Mouse (Mus musculus) adrenal gland, adult 8-10 months (tissue): ENCODE data around the gene Phf13. TPM values are rescaled to one million over a fixed set of nuclear protein-coding genes. Genes with fewer than 3 reads are reported as not detected.
"Not testable (repeated sequence)": the region's sequence is repeated elsewhere in the genome, so short reads cannot be mapped to it uniquely, and the experiment has no call there.

Experiments
- DNase-seq: peaks from one replicate; pipeline ENCODE4 v3.0.0; 2022
- total RNA-seq, 4 experiments: library from RNA; stranded (reverse); gene quantifications; 2 replicates each; pipeline ENCODE4 v1.2.4; 2022

Phf13 gene
- total RNA-seq: 10 to 100 TPM; 14.0 to 20.5 (median 18.6) TPM

DNA sequence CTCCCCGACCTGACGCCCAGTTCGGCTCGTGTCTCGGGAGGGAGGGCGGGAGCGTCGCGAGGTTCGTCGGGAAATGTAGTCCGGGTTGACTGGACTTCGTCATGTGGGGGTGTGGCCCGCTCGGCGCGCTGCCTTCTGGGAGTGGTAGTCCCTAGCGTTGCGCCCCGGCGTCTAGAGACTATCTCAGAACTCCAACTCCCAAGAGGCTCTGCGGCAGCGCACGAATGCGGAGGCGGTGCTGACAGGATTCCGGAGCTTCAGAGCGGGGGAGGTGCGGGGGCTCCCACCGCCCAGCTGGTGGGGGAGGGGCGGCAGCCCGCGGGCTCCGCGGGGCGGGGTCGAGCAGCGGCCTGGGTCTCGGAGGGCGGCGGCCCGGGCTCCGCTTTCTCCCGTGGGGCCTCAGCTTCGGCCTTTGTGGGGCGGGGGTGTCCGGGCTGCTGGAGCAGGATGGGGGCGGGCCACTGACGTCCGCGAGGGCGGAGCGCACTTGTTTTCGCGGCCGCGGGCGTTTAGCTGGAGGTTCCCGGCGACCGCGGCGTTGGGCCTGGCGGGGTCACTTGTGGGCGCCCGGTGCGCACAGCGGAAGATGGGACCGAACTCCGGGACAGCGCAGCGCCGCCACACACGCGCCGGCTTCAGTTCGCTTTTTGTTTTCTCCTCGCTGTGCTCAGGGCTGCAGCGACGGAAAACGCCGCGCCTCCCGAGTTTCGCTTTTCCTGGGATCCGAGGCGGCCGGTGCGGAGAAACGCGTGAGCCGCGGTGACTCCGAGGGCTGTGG lies at the start of gene Phf13:
Phf13 (minus strand) TSS at position 86 of the 778 bp plus-strand sequence.
- peak; percentile 99 for DNase-seq

DNA sequence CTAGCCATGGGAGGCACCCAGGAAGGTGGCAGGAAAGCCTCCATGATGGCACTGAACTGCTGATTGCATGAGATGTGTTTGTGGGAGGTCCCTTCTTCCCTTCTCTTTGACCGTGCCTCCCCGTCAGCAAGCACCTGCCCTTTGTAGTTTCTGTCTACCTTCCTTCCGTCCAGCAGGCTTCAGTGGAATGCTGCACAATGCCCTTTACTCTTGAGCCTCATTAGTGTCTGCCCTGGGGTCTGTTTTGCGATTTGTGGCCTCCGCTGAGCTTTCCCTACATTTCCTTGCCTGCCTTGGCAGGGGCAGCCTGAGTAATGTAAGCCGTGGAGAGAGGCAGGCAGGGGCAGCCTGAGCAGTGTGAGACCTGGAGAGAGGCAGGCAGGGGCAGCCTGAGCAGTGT lies 48.6 kb upstream of the Phf13 start:
- DNase-seq: no peak

DNA sequence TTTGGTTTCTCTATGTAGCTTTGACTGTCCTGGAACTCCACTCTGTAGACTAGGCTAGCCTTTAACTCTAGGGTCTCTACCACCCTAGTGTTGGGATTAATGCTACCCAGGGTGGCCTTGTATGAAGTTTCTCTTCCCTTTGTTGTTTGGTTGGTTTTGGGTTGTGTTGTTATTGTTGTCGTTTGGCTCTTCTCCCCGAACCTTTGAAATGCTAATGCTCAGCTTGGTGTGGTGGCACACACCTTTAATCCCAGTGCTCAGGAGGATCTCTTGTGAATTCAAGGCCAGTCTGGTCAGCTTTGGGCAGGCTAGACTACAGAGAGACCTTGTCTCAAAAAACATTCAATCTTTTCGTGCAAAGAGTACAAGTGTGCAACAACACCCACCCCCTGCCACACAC lies 47.1 kb upstream of the Phf13 start:
- no peak for DNase-seq

DNA sequence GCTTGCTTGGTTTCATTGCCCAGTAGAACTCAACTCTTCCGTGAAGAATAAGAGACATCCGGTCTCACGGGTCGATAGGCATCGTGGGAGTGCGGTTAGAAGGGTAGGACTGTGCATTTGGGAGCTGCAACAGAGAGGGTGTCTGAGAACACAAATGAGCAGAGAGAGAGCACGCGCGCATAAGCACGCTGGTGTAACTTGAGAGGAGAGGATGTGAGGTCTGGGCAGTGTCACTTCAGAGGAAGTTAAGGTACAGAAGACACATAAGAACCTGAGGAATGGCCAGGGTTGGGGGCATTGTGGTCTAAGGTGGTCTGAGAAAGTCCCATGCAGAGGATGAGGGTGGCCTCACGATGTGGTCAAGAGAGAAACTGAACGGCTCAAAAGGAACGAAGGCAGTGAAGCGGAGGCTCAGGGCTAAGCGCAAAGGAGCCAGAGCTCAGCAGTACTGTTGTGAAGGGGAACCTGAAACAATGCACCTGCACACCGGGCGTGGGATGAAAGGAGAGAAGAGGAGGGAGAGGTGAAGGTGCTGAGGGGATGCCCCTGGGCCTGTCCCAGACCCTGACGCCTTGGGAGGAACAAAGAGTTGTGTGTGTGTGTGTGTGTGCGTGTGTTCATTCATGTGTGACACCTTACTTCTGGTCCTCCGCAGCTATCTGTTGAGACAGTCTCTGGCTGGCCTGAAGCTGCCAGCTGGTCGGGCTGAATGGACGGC lies 46.0 kb upstream of the Phf13 start:
- no peak for DNase-seq

DNA sequence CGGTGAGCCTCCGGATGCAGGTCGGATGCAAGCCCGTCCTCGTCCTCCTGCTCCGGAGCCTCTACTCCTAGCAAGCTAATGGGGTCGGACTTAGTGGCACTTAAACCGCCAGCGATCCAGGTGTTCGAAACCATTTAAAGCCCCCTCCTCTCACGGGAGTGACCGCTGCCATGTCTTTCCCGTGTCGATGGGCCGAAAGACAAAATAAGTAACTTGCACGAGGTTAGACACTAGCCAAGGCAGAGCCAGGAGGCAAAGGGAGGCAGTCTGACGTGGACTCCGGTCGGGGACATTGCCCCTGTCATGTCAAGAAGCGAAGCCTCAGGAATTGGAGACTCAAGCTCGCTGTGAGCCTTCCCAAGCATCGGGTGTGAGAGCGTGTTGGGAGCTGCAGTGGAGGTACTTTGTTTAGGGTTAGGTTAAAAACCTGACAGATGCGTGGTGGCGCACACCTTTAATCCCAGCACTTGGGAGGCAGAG lies 43.8 kb upstream of the Phf13 start:
- no peak for DNase-seq

DNA sequence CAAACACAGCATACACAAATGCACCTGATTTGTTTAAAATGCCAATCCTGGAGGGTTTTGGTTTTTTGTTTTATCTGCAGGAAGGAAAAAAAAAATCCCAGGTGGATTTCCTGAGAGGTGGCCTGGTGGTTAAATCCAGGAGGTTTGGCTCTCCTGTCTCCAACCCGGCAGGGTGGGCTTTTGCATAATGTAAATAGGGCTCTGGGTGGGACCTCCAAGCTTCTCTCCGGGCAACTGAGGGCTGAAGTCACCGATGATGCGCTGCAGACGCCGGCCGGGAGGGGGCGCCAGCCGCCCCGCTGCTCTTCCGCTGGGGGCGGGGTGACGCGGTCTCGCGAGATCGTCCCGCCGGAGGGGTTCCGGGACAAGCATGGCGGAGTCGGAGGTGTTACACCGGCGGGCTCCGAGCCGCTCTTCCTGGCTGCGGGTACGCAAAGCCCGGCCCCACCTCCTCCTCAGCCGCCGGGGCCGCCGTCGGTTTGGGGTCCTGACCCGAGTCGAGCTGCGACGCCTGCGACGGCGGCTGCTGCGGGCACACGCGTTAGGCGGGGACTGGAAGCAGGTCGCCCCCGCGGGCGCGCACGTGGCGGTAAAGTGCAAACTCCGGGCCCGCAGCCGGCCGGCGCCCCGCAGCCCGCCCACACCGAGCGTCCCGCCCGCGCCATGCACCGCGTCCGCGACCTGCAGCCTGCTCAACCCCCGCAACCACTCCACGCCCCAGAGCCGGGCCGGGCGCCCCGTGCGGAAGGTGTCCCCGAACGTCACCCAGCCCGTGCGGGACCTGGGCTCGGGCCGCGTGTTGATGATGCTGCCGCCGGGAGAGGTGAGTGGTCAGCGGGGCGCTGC lies 43.1 kb upstream of the Phf13 start, which contains the start of gene Nol9:
Nol9 (plus strand) TSS at position 337 of the 846 bp plus-strand sequence.
- DNase-seq: peak; percentile 86

DNA sequence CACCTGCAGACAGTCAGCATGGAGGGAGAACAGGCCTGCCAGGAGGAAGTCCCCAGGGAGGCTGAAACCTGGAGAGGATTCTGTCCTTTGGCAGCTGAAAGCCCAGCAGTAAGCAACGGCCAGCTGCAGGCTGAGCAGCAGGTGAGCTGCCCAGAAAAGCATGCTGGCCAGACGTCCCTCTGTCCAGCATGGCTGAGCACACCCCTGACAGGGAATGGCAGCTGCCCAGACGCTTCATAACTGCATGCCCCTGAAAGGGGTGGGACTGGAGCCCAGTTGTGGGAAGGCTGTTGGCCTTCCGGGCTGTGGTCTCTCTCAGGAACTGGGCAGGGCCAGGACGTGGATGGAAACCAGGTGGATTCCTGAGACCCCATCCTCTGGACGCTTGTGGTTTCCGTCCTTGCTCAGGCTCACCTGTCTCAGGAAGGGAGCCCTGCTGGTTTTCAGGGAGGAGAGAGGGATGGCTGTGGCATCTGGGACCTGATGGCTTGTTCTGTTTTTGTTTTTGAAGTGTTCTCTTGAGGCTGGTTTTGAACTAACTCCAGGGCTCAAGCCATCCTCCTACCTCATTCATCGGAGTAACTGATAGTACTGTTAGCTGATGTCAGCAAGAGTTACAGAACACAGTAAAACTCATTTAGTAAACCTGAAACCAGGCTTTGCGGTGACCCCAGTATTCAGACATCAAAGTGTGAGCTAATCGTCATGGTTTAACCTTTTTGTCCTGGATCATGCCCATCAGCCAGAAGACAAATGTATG lies 42.3 kb upstream of the Phf13 start, which contains the start of gene Tas1r1:
Tas1r1 (minus strand) TSS at position 344 of the 760 bp plus-strand sequence.
- no peak for DNase-seq

DNA sequence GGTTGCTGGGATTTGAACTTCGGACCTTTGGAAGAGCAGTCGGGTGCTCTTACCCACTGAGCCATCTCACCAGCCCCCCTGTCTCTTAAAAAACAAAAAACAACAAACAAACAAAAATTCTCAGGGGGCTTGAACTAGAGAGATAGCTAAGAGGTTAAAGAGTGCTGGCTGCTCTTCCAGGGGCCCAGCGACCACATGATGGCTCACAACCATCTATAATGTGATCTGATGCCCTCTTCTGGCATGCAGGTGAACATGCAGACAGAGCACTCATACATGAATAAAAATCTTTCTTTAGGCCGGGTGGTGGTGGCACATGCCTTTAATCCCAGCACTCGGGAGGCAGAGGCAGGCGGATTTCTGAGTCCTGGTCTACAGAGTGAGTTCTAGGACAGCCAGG lies 40.4 kb upstream of the Phf13 start:
- DNase-seq: not testable (repeated sequence)

DNA sequence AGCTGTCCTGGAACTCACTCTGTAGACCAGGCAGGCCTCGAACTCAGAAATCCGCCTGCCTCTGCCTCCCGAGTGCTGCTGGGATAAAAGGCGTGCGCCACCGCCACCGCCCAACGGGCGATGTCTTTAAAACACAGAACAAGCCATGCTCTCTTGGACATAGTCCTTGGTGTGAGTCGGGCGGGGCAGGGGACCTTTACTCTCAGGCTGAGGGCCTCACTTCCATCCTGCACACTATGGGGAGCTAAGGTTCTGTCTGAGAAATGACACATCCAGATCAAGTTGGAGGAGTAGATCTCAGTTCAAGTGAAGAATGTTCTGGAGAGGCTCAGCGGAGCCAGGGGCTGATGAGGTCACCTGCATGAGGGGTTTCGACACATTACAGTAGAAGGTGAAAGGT lies 36.9 kb upstream of the Phf13 start:
- DNase-seq: no peak

DNA sequence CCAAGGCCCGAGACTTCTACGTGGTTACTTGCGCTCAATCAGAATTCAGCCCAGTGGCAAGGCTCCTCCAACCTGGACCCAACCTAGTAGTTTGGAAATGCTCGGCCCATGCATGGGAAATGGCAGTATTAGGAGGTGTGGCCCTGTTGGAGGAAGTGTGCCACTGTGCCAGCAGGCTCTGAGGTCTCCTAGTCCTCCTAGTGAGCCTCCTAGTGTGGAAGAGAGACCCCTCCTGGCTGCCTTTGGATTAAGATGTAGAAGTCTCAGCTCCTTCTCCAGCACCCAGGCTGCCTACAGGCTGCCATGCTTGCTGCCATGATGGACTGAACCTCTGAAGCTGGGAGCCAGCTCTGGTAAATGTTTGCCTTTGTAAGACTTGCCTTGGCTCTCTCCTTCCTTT lies 33.9 kb upstream of the Phf13 start:
- DNase-seq: no peak

DNA sequence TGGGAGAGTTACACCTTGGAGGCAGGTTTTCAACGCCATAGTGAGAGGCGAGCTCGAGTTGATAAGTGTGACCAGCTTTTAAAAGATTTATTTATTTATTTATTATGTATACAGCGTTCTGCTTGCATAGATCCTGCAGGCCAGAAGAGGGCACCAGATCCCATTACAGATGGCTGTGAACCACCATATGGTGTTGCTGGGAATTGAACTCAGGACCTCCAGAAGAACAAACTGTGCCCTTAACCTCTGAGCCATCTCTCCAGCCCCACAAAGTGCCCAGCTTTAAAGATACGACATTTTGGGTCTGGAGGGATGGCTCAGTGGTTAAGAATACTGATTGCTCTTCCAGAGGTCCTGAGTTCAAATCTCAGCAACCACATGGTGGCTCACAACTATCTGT lies 33.0 kb upstream of the Phf13 start:
- DNase-seq: no peak

DNA sequence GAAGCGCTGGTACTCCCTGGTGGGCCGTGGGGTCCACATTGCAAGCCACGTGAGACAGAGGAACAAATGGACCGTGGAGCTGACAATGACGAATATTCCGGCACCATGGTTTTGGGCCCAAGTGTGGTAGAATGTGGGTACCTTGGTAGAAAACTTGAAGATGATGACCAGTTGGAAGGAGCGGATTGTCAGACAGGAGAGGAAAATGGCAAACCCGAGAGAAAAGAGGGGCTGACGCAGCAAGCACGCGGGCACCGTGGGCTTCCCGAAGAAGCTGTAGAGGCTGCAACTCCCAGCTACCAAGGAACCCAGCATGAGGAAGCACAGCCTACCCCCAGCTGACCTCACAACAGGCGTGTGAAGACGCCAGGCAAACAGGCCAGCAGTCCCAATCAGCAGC lies 32.4 kb upstream of the Phf13 start:
- DNase-seq: no peak

DNA sequence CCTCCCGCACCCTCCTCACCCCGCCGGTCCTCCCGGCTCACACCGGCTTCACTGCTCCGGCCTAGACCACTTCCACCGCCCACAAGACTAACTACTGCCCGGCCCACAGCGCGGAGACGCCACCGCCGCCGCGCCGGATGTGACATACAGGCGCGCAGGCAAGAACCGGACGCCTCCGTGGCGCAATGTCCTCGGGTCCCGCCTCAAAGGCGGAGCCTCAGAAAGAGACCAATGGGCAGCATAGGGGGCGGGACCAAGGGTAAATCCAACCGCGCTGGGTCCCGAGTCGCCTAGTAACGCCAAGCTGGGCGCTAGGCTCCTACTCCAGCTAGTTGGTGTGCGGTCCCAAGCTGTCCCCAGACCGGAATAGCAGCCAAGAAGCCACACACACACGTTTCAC lies 31.5 kb upstream of the Phf13 start, which contains the start of gene Zbtb48:
Zbtb48 (minus strand) TSS at position 148 of the 400 bp plus-strand sequence.
- peak; percentile 97 for DNase-seq

DNA sequence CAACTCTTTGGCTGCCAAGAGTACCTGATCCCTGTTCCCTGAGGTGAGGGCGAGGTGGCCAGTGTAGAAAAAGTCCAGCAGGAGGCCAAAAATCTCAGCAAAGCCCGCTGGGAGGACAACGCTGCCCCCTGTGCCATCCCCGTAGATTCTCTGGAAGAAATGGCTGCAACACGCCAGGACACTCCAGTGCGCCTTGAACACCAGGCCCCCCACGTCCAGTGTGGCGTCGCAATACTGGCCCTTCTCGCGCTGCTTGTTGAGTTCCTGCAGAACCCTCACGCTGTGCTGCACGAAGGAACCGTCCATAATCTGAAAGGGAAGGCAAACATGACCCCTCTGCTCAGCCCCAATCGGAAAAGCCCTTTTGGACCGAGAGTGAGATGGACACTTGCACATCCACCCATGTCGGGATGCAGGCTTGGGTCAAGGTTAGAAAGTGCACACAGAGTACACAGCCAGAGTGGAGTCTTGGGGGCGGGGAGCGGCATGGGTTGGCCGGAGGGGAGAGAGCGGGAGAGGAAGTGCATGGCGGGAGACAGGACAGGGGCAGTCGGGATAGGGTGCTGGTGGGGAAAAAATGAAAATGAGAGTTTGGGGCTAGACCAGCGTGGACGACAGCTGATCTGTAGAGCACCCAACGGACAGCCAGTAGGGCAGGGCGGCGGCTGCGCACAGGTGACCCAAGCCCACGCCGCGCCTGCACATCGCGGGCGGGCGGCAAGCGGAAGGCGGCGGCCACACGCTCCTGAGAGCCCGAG lies 30.9 kb upstream of the Phf13 start:
- DNase-seq: no peak

DNA sequence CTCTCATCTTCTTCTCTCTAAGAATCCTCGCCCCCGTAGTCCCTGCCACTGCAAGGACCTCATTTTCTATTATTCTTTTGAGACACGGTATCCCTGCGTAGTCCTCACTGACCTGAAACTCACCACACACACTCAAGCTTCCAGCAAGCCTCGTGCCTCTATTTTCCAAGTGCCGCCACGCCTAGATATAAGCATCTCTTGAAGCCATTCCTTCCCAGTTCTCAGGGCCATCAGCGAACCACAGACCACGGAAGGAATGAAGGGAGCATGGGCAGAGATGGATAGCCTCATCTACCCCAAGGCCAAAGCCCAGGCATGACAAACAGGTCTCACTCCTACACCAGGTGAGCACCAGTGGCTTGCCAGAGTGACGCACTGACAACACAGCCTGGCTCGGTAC lies 28.5 kb upstream of the Phf13 start:
- DNase-seq: no peak

DNA sequence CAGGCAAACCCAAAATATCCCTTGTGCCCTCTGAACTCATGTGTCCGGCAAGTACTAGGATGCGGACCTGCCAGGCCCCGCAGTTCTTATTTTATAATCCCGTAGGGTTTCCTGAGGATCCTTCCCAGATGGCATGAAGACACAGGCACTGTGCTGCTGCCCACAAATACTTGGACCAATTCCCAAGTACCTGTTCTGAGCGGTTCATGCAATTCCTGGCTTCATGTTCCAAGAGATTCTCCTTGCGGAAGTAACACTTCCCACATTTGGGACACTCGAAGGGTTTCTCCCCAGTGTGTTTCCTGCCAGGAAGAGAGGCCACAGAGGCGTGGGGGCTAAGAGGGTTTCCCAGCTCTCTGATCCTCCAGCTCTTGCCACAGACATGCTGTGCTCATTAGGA lies 26.4 kb upstream of the Phf13 start:
- DNase-seq: no peak

DNA sequence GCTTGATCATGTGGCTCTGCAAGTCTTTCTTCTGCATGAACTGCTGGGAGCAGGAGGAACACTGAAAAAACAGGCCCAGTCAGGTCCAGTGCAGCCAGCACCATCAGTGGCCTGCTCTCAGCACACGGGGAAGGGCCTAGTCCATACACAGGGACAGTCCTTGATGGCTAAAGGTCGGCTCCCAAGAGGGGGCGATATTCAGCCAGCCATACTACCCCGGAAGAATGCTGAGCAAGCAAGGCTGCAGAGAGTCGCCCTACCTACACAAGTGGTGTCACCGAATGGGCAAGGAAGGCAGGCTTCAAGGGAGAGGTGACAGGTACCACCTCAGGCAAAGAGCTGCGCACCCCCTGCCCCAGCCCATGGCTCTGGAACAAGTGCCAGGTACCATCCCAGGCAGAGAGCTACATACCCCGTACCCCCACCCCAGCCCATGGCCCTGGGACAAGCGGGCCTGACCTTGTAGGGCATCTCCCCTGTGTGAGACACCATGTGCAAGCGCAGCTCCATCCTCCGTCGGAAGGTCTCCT lies 25.6 kb upstream of the Phf13 start:
- DNase-seq: no peak

DNA sequence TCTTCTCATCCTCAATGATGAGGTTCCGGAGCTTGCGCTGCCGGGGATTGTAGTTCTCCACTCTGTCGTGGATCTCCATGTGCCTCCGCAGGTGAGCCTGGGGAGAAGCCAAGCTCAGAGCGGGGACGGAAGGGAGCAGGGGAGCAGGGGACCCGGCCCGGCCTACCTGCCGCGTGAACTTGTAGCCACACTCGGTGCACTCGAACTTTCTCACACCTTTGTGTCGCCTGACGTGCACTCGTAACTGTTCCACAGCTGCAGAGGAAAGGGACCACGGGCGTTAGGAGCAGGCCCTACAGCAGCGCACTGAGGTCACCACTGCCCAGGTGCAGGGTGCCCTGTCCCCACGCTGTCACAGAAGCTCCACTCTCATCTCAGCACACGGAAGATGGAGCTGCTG lies 24.0 kb upstream of the Phf13 start:
- no peak for DNase-seq

DNA sequence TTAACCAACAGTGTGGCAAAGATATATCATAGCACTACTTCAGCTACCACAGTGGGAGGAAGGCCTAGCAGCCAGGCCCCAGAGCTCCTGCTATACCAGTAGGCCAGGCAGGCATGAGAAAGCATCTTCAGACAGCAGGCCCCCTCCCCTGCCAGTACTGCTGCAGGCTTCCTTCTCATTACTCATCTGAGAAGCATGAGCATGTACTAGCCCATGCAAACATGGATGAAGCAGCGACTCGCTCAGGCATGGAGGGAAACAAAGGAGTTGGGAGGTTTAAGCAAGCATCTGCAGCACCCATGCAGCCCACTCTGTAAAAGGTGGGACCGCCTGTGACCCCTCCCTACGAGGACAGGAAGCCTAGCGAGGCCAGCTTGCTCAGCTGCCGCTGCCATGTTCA lies 23.0 kb upstream of the Phf13 start:
- DNase-seq: no peak

DNA sequence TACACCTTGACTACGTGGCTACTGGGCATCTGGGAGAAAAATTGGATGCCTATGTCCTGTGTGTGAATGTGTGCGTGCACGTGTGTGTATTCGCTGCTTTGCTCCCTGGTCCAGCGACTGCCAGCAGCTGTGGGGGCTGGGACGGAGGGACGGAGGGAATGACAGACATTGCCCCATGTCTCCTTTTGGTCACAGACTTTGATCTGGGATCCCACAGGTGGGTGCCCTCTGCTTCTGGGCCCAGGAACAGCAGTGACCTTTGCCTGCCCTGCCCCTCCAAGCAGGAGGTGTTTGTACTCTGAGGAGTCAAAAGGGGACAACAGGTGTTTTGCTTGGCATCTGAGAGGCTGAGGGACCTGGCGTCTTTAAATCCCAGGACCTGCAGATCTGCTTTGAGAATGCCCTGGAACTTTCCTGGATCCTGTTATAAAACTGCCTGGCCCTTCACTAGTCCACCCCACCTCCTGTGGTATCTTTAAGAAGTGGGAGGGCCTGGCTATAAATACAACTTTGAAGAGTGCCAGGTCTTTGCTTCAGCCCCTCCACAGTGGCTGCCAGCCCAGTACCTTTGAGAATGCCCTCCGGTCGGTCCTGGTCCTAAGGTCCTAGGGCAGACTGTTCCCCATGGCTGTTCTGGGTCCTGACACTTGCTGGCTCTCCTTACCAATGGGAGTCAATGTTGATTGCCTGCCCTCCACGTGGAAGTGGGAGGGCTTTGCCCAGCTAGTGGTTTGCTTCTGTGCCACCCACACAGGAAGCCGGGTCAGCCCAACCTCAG lies 17.2 kb upstream of the Phf13 start:
- DNase-seq: no peak
